Mouse (Mus musculus) embryonic facial prominence, embryonic 12.5 days (tissue): Measurements from ENCODE around the gene Dbp. TPM values are rescaled to one million over a fixed set of nuclear protein-coding genes. Genes with fewer than 3 reads are reported as not detected.

ENCODE experiments used
- ATAC-seq: fragments of 200-750 bp; cut with Nextera tagmentation; 2 replicates; pipeline ENCODE4 v1.8.0; 2017; ENCODE audit not compliant: insufficient number of reproducible peaks, insufficient read depth, low FRiP score, low TSS enrichment
- H3K27ac ChIP-seq: fragments of 300-500 bp; sonication (generic); 2 replicates; pipeline ENCODE4 v1.5.1; 2016; ENCODE audit warnings: mild to moderate bottlenecking
- H3K27me3 ChIP-seq: fragments of 300-500 bp; sonication (generic); 2 replicates; pipeline ENCODE4 v1.6.1; 2016; ENCODE audit warnings: mild to moderate bottlenecking, moderate library complexity
- H3K36me3 ChIP-seq: fragments of 300-500 bp; sonication (generic); 2 replicates; pipeline ENCODE4 v1.6.1; 2016; ENCODE audit warnings: mild to moderate bottlenecking
- H3K4me1 ChIP-seq: fragments of 300-500 bp; sonication (generic); 2 replicates; pipeline ENCODE4 v1.6.1; 2016
- H3K4me2 ChIP-seq: fragments of 300-500 bp; sonication (generic); replicated peaks from 2 replicates; pipeline ENCODE4 v1.6.1; 2016; ENCODE audit warnings: mild to moderate bottlenecking, moderate library complexity
- H3K4me3 ChIP-seq: fragments of 300-500 bp; sonication (generic); 2 replicates; pipeline ENCODE4 v1.5.1; 2016; ENCODE audit warnings: mild to moderate bottlenecking
- H3K9ac ChIP-seq: fragments of 300-500 bp; sonication (generic); 2 replicates; pipeline ENCODE4 v1.6.1; 2016; ENCODE audit warnings: mild to moderate bottlenecking, moderate library complexity
- H3K9me3 ChIP-seq: fragments of 300-500 bp; sonication (generic); 2 replicates; pipeline ENCODE4 v1.6.1; 2016; ENCODE audit warnings: mild to moderate bottlenecking, moderate library complexity
- WGBS: fragments of 180-500 bp; shearing (Covaris S2); methylation state at CpG from one replicate; pipeline ENCODE4 v1.1.7; 2016; 5-methylcytosine and 5-hydroxymethylcytosine counted together
- polyA plus RNA-seq: library from polyadenylated mRNA; unstranded; fragments of >200 nt; fragmentation: Nextera tagmentation; extraction: Ambion mirVana; gene quantifications from 2 replicates; pipeline ENCODE4 v1.2.1, GENCODE M21; 2016

The Dbp gene
- polyA plus RNA-seq, 1 experiment from 2014 or later, result 6.9 TPM

GRCm38 (mm10) chr7:45681046-45681736, 23.7 kb upstream of the Dbp start:
- no peaks in the 10 kb centered on the region for H3K9me3 ChIP-seq
- 82% methylated on average over 8 of the region's 8 CpGs for WGBS
- peaks cover 18% of the 10 kb centered on the region for H3K4me1 ChIP-seq

GRCm38 (mm10) chr7:45682144-45683126, 22.5 kb upstream of the Dbp start:
- Histone ChIP-seq H3K27me3 (0 out of 2 replicates have a peak, but pooled peaks cover 9% of the 10 kb centered on the region), H3K9ac (no peak overlapping the region), H3K4me2 (peak overlapping the region; percentile 33), H3K4me1 (peaks cover 26% of the 10 kb centered on the region), H3K4me3 (no peak overlapping the region), H3K27ac (no peak overlapping the region), H3K9me3 (no peaks in the 10 kb centered on the region), H3K36me3 (no peaks in the 10 kb centered on the region)
- ATAC-seq, result peak; percentile 14; the same call in 1 of the 2 replicates
- whole genome bisulfite sequencing, result 31% methylated on average over 14 of the region's 14 CpGs

More at GRCm38 (mm10) chr7:45681046-45681736, 23.7 kb upstream of the Dbp start:
- no peak for ATAC-seq
- Histone ChIP-seq H3K9ac (no peak overlapping the region), H3K27ac (no peak overlapping the region), H3K4me2 (no peak overlapping the region), H3K36me3 (no peaks in the 10 kb centered on the region), H3K27me3 (0 out of 2 replicates have a peak, but pooled peaks cover 5% of the 10 kb centered on the region), H3K4me3 (no peak overlapping the region)

DNA sequence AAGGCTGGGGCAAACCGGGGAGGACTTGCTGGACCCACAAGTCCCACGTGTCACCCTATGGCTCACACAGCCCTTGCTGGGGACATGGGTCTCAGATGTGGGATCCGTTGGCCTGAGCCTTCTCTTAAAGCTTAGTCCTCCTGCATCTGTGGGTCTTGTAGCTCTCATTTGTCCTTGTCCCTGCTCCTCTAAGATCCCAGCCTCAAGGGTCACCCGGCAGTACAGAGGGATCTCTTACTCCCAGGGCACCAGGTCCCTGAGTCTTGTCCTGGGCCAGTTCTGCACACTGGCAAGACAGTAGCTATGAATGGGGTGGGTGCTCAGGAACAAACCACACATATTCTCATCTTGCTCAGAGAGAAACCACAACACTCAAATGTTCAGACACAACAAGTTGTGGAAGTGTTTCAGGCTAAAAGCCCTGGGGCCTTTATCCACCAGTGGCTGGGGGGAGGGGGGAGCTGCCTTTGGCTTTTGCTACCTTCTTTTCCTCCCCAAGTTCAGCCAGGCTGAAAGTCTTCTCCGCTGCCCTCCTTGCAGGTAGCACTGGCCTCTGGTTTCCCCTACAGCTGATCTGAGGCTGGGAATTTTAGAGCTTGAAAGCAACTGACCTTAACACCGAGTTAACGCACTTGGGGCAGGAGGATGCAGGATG, 21.4 kb upstream of the Dbp start, which contains the start of gene Ntn5:
Gene Ntn5 (plus strand): TSS at position 627 of the 655 bp plus-strand sequence.
- Histone ChIP-seq H3K9me3 (no peaks in the 10 kb centered on the region), H3K4me2 (peak within 1 kb of the TSS; percentile 23; the same call in 1 of the 2 replicates), H3K36me3 (no peaks in the 10 kb centered on the region), H3K9ac (no peak within 1 kb of the TSS), H3K4me1 (peaks cover 26% of the 10 kb centered on the region), H3K27me3 (0 out of 2 replicates have a peak, but pooled peaks cover 6% of the 10 kb centered on the region), H3K27ac (peak within 1 kb of the TSS; percentile 80; the same call in 1 of the 2 replicates), H3K4me3 (no peak within 1 kb of the TSS)
- no peak for ATAC-seq
- WGBS, result 70% methylated on average over 7 of the region's 7 CpGs

- peak overlapping the region; percentile 23 for H3K4me2 ChIP-seq
- 0 out of 2 replicates have a peak, but pooled peaks cover 6% of the 10 kb centered on the region for H3K27me3 ChIP-seq
- ATAC-seq, result no peak
- H3K9me3 ChIP-seq, result no peaks in the 10 kb centered on the region
- H3K27ac ChIP-seq, result peak overlapping the region; percentile 80
- peak overlapping the region; percentile 19; the same call in 1 of the 2 replicates for H3K9ac ChIP-seq
- H3K4me3 ChIP-seq, result no peak overlapping the region
- H3K36me3 ChIP-seq, result no peaks in the 10 kb centered on the region
- H3K4me1 ChIP-seq, result peaks cover 26% of the 10 kb centered on the region
- WGBS, result 24% methylated on average over 10 of the region's 10 CpGs
Measured at GRCm38 (mm10) chr7:45685811-45686210, 19.1 kb upstream of the Dbp start.

GRCm38 (mm10) chr7:45686841-45687240, 18.0 kb upstream of the Dbp start:
- Histone ChIP-seq H3K36me3 (no peaks in the 10 kb centered on the region), H3K4me2 (no peak overlapping the region), H3K9me3 (no peaks in the 10 kb centered on the region), H3K4me3 (no peak overlapping the region), H3K27ac (no peak overlapping the region), H3K9ac (no peak overlapping the region), H3K27me3 (0 out of 2 replicates have a peak, but pooled peaks cover 6% of the 10 kb centered on the region), H3K4me1 (peaks cover 26% of the 10 kb centered on the region)
- ATAC-seq, result no peak
- 66% methylated on average over 3 of the region's 3 CpGs for WGBS

- Histone ChIP-seq H3K9ac (no peak overlapping the region), H3K4me1 (peaks cover 28% of the 10 kb centered on the region), H3K27me3 (0 out of 2 replicates have a peak, but pooled peaks cover 6% of the 10 kb centered on the region), H3K27ac (no peak overlapping the region), H3K9me3 (no peaks in the 10 kb centered on the region), H3K36me3 (no peaks in the 10 kb centered on the region), H3K4me2 (no peak overlapping the region), H3K4me3 (no peak overlapping the region)
- 53% methylated on average over 6 of the region's 6 CpGs for WGBS
- ATAC-seq, result no peak
Measured at GRCm38 (mm10) chr7:45689099-45689498, 15.8 kb upstream of the Dbp start.

DNA sequence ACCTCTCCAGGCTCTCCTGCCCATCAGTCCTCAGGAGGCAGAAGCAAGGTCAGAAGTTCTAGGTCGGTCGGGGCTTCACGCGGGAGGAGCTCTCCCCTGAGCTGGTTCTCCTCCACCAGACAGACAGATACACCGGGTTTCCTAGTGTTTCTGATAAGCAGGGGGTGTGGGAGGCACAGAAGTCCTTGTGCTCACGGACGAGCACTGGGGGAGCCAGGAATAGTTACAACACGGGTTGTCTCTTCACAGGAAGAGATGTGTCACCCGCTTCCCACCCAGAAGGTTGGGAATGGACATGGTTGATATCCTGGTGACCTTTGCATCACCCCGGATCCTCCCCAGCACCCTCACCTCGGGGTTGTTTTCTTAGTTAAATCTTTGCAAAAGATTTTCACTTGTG, 15.1 kb upstream of the Dbp start:
- no peaks in the 10 kb centered on the region for H3K9me3 ChIP-seq
- WGBS, result 72% methylated on average over 11 of the region's 11 CpGs
- no peak overlapping the region for H3K27ac ChIP-seq
- no peak for ATAC-seq
- 0 out of 2 replicates have a peak, but pooled peaks cover 3% of the 10 kb centered on the region for H3K27me3 ChIP-seq
- no peaks in the 10 kb centered on the region for H3K36me3 ChIP-seq
- no peak overlapping the region for H3K9ac ChIP-seq
- H3K4me3 ChIP-seq, result no peak overlapping the region
- peaks cover 29% of the 10 kb centered on the region for H3K4me1 ChIP-seq
- no peak overlapping the region for H3K4me2 ChIP-seq

DNA sequence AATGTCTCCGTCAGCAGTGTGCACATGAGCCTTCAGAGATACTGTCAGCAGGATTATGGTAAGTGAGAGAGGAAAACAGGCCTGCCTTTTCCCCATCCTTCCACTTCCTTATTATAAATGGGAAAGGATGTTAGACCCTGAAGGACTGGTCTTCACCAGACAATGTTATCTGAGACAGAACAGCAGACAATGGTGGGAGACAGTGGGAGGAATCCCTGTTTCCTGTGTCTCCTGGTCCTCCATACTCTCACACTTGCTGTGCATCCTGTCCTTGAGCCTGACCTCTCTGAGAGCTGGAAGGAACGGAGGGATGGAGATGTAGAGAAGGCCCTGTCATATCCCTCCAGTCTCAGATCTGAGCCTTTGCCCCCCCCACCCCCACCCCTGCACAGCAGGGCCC, 12.5 kb upstream of the Dbp start:
- H3K27ac ChIP-seq, result no peak overlapping the region
- peaks cover 20% of the 10 kb centered on the region for H3K4me1 ChIP-seq
- 93% methylated on average over 2 of the region's 2 CpGs for WGBS

GRCm38 (mm10) chr7:45693921-45694591, 10.8 kb upstream of the Dbp start, which contains the start of gene Sec1:
Sec1 (minus strand) TSS chr7:45694402.
- whole genome bisulfite sequencing, result 92% methylated on average over 50 of the region's 50 CpGs
- Histone ChIP-seq H3K27me3 (peaks cover 9% of the 10 kb centered on the region), H3K4me3 (no peak within 1 kb of the TSS), H3K4me2 (no peak within 1 kb of the TSS), H3K27ac (peak within 1 kb of the TSS; percentile 76), H3K36me3 (no peaks in the 10 kb centered on the region), H3K9ac (no peak within 1 kb of the TSS), H3K4me1 (peaks cover 20% of the 10 kb centered on the region), H3K9me3 (no peaks in the 10 kb centered on the region)
- no peak for ATAC-seq

More for the DNA sequence above, 12.5 kb upstream of the Dbp start:
- Histone ChIP-seq H3K4me3 (no peak overlapping the region), H3K27me3 (no peaks in the 10 kb centered on the region), H3K4me2 (no peak overlapping the region), H3K36me3 (no peaks in the 10 kb centered on the region), H3K9ac (no peak overlapping the region), H3K9me3 (no peaks in the 10 kb centered on the region)
- ATAC-seq, result no peak

- 0 out of 2 replicates have a peak, but pooled peaks have one; percentile 24 for ATAC-seq
- Histone ChIP-seq H3K27me3 (peaks cover 19% of the 10 kb centered on the region), H3K4me2 (no peak overlapping the region), H3K36me3 (no peaks in the 10 kb centered on the region), H3K9ac (no peak overlapping the region), H3K4me3 (no peak overlapping the region), H3K9me3 (no peaks in the 10 kb centered on the region), H3K27ac (peak overlapping the region; percentile 76), H3K4me1 (peaks cover 29% of the 10 kb centered on the region)
- 11% methylated on average over 6 of the region's 6 CpGs for WGBS
Measured at GRCm38 (mm10) chr7:45695098-45695497, 9.8 kb upstream of the Dbp start.
